Mouse (Mus musculus) testis, adult 2 months (tissue): ENCODE results near the gene Mphosph9. TPM values are rescaled to one million over a fixed set of nuclear protein-coding genes. Genes with fewer than 3 reads are reported as not detected.
"Not testable (repeated sequence)": the region's sequence is repeated elsewhere in the genome, so short reads cannot be mapped to it uniquely, and the experiment has no call there.

Source experiments
- H3K27ac ChIP-seq: fragments of 200-500 bp; 2 replicates; pipeline ENCODE4 v1.5.1; 2012; ENCODE audit warnings: low read depth, low read length; ENCODE audit not compliant: control insufficient read depth, insufficient read depth
- H3K27me3 ChIP-seq: fragments of 200-500 bp; 2 replicates; pipeline ENCODE4 v1.6.1; 2012; ENCODE audit warnings: mild to moderate bottlenecking, low read length, moderate library complexity; ENCODE audit not compliant: control insufficient read depth, insufficient read depth
- H3K36me3 ChIP-seq: fragments of 200-500 bp; 2 replicates; pipeline ENCODE4 v1.6.1; 2012; ENCODE audit warnings: mild to moderate bottlenecking, low read length; ENCODE audit not compliant: control insufficient read depth, insufficient read depth
- H3K4me1 ChIP-seq: fragments of 200-500 bp; 2 replicates; pipeline ENCODE4 v1.6.1; 2012; ENCODE audit warnings: low read length; ENCODE audit not compliant: control insufficient read depth, insufficient read depth
- H3K4me3 ChIP-seq: fragments of 200-500 bp; 2 replicates; pipeline ENCODE4 v1.5.1; 2012; ENCODE audit warnings: low read depth, mild to moderate bottlenecking, low read length, moderate library complexity, mixed read lengths; ENCODE audit not compliant: control insufficient read depth
- CTCF ChIP-seq: fragments of 200-500 bp; IDR thresholded peaks from 2 replicates; pipeline ENCODE4 v1.5.1; 2012; ENCODE audit warnings: low read depth, mild to moderate bottlenecking, inconsistent platforms, low read length, moderate library complexity; ENCODE audit not compliant: control insufficient read depth, insufficient read depth, insufficient replicate concordance
- POLR2A ChIP-seq: fragments of 200-500 bp; IDR thresholded peaks from 2 replicates; pipeline ENCODE4 v1.6.1; 2012; ENCODE audit warnings: low read depth, mild to moderate bottlenecking, inconsistent platforms, low read length, moderate library complexity; ENCODE audit not compliant: control insufficient read depth
- polyA plus RNA-seq: library from polyadenylated mRNA; depleted of rRNA; stranded (reverse); fragments of >200 nt; gene quantifications from 2 replicates; pipeline ENCODE4 v1.2.3, GENCODE M21; 2012

The Mphosph9 gene
- polyA plus RNA-seq, 1 experiment, result 29.0 TPM

- peaks cover 21% of the 10 kb centered on the region for H3K4me1 ChIP-seq
- H3K27ac ChIP-seq, result peak overlapping the region; percentile 51
- peak overlapping the region; percentile 90 for H3K4me3 ChIP-seq
- TF ChIP-seq POLR2A (peak; percentile 41; the same call in 1 of the 2 replicates), CTCF (no peak)
- no peaks in the 10 kb centered on the region for H3K36me3 ChIP-seq
- no peaks in the 10 kb centered on the region for H3K27me3 ChIP-seq
Observed at GRCm38 (mm10) chr5:124352141-124352920, 24.6 kb upstream of the Mphosph9 start.

- no peak overlapping the region; the same call in 1 of the 2 replicates for H3K27ac ChIP-seq
- no peak overlapping the region for H3K4me3 ChIP-seq
- H3K36me3 ChIP-seq, result no peaks in the 10 kb centered on the region; the same call in 1 of the 2 replicates
- H3K27me3 ChIP-seq, result no peaks in the 10 kb centered on the region
- peaks cover 21% of the 10 kb centered on the region for H3K4me1 ChIP-seq
- no peak for TF ChIP-seq CTCF
- no peak for TF ChIP-seq POLR2A
Observed at GRCm38 (mm10) chr5:124351604-124352003, 23.8 kb upstream of the Mphosph9 start.

- H3K27ac ChIP-seq, result no peak overlapping the region
- no peak overlapping the region for H3K4me3 ChIP-seq
- H3K4me1 ChIP-seq, result peaks cover 21% of the 10 kb centered on the region
- H3K36me3 ChIP-seq, result no peaks in the 10 kb centered on the region; the same call in 1 of the 2 replicates
- no peak for TF ChIP-seq CTCF
- no peak for TF ChIP-seq POLR2A
- no peaks in the 10 kb centered on the region for H3K27me3 ChIP-seq
Observed at GRCm38 (mm10) chr5:124351111-124351560, 23.4 kb upstream of the Mphosph9 start.

- H3K4me1 ChIP-seq, result peaks cover 21% of the 10 kb centered on the region
- no peaks in the 10 kb centered on the region for H3K27me3 ChIP-seq
- no peaks in the 10 kb centered on the region; the same call in 1 of the 2 replicates for H3K36me3 ChIP-seq
- H3K4me3 ChIP-seq, result no peak overlapping the region
- TF ChIP-seq CTCF (no peak), POLR2A (no peak)
- H3K27ac ChIP-seq, result no peak overlapping the region
Observed at GRCm38 (mm10) chr5:124350350-124350749, 22.6 kb upstream of the Mphosph9 start.

- peak overlapping the region; percentile 23 for H3K4me3 ChIP-seq
- peaks cover 20% of the 10 kb centered on the region for H3K4me1 ChIP-seq
- no peaks in the 10 kb centered on the region for H3K27me3 ChIP-seq
- TF ChIP-seq POLR2A (no peak), CTCF (no peak)
- no peaks in the 10 kb centered on the region; the same call in 1 of the 2 replicates for H3K36me3 ChIP-seq
- H3K27ac ChIP-seq, result no peak overlapping the region
Observed at GRCm38 (mm10) chr5:124349196-124349595, 21.4 kb upstream of the Mphosph9 start.

- no peak for TF ChIP-seq POLR2A
- TF ChIP-seq CTCF, result no peak
- no peaks in the 10 kb centered on the region; the same call in 1 of the 2 replicates for H3K36me3 ChIP-seq
- H3K4me3 ChIP-seq, result no peak overlapping the region
- H3K27me3 ChIP-seq, result no peaks in the 10 kb centered on the region
- no peak overlapping the region for H3K27ac ChIP-seq
- no peaks in the 10 kb centered on the region; the same call in 1 of the 2 replicates for H3K4me1 ChIP-seq
Observed at GRCm38 (mm10) chr5:124342897-124343296, 15.1 kb upstream of the Mphosph9 start.

- not testable (repeated sequence) for H3K4me3 ChIP-seq, H3K27ac ChIP-seq, H3K4me1 ChIP-seq, H3K27me3 ChIP-seq, H3K36me3 ChIP-seq
Observed at GRCm38 (mm10) chr5:124341753-124342339, 14.1 kb upstream of the Mphosph9 start.
